Mouse (Mus musculus): ENCODE measurements around the gene Dop1b.
A peak's percentile ranks its signal among the peaks of the same experiment; 100 is the strongest.
"Not testable (repeated sequence)": the region's sequence is repeated elsewhere in the genome, so short reads cannot be mapped to it uniquely, and the experiment has no call there.

Gene Dop1b

DNA sequence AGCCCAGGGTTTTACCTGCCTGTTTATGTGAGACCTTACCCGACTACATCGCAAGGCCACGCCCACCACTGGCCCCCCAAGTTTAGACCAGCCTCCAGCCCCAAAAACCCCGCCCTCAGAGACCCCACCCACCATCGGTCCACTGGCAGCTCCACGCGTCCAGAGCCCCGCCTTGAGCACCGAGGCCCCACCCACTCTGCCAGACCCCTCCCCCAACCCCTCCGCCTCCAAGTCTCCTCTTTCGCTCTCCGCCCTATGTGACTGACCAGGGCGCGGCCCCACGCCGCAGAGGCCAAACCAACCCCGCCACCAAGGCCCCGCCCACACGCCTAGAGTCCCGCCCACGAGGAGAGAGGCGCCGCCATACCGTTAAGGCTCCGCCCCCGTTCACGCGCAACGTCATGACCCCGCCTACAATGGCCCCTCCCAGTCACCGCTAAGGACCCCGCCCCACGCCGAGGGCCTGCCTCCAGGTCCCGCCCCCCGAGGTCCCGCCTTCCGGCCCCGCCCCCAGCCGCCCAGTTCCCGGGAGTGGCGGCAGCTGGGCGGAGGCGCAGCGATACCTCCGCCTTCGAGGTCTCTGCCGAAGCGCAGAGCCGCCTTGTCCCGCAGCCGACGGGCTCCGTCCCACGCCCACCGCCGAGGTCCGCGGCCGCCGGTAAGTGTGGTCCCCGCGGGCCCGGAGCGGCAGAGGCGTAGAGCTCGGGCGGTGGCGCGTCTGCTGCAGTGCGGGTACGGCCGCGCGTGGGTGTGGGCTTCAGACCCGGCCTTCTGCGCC is at the start of gene Dop1b:
Gene Dop1b, plus strand, starts transcription at position 494 of the 778 bp plus-strand sequence.
- DNase-seq (ENCODE audit: low spot score): peak; percentile 98

DNA sequence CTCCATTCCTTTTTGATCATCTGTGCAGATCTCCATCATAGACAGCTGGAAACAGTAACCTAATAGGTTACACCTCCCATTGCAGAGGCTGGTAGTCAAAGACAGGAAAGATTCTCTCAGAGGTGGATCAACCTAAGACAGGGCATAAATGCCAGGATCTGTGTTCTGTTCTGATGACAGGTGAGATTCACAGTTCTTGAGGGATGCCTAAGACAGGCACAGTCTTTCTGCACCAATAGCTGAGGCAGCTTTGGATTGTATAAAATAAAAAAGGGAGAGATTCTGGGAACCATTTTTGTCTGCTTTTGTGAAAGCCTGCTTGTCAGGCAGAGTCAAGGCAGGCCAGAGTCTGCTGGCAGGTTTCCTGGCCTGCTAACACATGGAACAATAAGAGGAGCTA is 43.7 kb upstream of the Dop1b start:
- DNase-seq (ENCODE audit: low spot score): no peak

DNA sequence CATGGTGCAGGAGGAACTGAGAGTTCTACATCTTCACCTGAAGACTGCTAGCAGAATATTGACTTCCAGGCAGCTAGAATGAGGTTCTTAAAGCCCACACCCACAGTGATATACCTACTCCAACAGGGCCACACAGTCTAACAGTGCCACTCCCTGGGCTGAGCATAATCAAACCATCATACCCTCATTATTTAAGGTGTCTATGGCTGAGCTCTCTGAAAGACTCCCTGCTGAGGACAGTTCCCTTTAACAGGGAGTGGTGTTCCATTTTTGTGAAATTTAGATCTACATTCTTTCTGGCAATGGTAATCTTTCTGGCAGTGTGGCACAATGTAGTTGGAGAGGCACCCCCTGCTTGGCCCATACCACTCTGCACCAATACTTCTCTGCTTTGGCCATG is 42.2 kb upstream of the Dop1b start:
- no peak for DNase-seq (ENCODE audit: low spot score)

DNA sequence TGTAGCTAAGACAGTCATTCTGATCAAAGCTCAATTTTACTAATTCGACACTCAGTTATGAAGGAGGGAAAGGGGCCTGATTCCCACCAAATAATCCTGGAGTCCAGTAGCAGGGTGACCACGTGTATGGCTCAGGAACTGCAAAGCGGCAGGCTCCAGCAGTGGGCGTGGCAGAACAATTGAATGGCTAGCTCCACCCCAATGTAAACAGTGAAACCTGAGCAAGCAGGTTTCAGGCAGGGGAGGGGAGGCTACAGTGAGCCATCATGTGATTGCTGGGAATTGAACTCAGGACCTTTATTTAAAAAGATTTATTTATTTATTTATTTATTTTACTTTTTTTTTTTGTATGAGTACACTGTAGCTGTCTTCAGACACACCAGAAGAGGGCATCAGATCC is 41.2 kb upstream of the Dop1b start:
- DNase-seq (ENCODE audit: low spot score): not testable (repeated sequence)

DNA sequence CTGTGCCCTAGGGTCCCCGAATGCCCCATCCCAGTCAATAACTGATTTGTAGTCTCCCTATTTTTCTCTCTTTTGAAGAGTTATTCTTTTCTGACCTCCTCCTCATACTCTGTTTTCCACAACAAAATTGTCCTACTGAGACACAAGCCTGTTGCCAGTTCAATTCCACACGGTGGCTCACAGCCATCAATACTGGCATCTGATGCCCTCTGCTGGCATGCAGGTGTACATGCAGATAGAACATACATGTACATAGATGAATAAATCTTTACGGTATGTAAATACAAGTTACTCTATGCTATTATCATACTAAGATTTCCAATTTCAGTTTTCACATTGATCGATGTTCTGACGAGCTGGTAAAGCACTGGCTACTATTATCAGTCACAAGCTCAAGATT is 40.6 kb upstream of the Dop1b start:
- DNase-seq (ENCODE audit: low spot score): no peak

DNA sequence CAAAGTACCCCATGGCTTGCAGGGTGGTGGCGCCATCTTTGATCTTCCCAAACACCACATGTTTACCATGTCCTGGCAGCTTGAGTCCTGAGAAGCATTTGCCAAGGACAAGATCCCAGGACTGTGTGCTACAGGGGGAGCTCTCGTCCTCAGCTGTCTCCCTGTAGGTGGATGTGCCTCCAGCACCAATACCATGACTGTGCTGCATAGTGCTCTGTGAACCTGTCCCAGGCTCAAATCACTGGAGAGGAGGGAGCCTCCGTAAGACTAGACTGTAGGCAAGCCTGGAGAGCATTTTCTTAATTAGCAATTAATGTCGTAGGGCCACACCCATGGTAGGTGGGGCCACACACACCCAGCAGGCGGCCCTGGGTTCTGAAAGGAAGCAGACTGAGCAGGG is 35.3 kb upstream of the Dop1b start:
- DNase-seq (ENCODE audit: low spot score): no peak

DNA sequence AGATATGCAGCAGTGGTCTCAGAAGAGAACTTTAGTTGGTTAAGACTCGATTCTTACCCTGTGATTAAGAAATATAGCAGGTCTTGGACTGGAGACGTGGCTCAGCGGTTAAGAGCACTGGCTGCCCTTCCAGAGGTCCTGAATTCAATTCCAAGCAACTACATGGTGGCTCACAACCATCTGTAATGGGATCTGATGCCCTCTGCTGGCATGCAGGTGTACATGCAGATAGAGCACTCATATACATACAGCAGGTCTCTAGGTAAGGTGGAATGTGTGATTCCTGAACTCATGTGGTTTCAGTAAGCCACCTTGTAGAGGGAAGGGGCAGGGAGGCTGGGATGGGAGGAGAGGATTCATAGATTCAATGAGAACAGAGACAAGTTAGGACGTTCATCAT is 33.5 kb upstream of the Dop1b start:
- no peak for DNase-seq (ENCODE audit: low spot score)

DNA sequence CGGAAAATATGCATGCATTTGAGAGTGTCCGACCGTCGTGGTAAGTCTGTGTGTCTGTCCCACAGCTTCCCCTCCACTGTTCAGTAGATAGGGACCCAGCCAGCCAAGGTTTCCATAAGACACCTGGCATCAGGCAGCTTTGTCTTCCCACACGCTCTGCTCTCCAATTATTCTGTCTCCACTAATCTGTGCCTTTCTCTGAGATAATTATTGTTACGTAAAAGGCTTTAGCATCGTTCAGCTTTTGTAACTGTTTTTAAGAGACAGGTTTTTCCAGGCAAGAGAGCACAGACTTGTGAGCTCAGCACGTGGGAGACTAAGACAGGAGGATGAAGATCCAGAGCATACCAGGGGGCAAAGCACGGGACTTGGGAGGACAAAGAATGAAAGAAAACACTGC is 32.5 kb upstream of the Dop1b start:
- no peak for DNase-seq (ENCODE audit: low spot score)

DNA sequence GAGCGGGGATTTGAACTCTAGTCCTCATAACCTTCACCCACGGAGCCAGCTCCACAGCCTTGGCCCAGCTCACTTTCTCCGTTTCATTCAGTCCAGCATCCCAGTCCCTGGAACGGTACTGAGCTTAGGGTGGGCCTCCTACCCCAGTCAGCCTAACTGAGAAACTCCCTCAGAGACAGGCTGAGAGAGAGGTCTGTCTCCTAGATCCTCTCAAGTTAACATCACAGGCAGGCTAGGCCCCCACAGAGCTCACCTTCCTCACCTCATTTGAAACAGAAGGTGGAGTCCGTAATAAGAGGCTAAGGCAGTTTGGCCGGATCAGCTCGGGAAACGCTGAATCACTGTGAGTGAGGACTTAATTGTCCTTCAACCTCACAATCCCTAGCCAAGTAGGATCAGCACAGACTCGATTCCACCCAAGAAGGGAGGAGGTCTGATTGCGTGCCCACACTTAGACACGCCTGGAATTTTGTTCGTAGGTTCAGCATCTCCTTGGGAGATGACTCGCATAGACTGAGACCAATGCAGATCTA is 29.5 kb upstream of the Dop1b start:
- no peak for DNase-seq (ENCODE audit: low spot score)

DNA sequence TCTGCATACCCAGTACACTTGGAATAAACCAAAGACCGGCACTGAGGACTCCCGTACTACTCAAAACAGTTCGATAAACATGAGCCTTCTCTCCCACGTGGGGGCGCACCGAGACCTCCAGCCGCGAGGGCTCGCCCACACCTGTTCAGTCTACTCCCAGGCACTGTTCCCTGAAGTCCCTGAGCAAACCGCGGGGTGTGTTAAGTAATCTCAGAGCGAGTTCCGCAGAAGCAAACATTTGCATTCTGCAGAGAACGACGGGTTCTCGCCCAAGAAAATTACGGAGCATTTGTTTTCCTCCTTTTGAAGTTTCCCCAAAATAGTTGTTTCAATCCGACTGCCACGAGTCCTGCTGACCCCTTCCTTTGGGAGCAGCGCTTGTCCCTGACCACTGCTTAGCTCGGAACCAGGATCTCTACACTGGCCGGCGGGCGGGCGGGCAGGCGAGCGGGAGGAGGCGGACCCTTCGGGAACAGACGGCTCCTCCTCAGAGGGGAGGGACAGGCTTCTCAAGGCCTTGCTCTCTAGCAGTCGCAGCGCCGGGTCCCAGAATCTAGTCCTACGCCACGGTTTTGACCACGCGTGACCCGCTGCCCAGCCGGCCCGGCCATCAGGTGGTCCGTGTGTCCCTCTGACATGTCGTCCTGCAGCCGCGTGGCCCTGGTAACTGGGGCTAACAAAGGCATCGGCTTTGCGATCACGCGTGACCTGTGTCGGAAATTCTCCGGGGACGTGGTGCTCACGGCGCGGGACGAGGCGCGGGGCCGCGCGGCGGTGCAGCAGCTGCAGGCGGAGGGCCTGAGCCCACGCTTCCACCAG is 28.8 kb upstream of the Dop1b start, which contains the start of gene Cbr3:
Gene Cbr3, plus strand, starts transcription at position 527 of the 819 bp plus-strand sequence.
- peak; percentile 52 for DNase-seq (ENCODE audit: low spot score)

DNA sequence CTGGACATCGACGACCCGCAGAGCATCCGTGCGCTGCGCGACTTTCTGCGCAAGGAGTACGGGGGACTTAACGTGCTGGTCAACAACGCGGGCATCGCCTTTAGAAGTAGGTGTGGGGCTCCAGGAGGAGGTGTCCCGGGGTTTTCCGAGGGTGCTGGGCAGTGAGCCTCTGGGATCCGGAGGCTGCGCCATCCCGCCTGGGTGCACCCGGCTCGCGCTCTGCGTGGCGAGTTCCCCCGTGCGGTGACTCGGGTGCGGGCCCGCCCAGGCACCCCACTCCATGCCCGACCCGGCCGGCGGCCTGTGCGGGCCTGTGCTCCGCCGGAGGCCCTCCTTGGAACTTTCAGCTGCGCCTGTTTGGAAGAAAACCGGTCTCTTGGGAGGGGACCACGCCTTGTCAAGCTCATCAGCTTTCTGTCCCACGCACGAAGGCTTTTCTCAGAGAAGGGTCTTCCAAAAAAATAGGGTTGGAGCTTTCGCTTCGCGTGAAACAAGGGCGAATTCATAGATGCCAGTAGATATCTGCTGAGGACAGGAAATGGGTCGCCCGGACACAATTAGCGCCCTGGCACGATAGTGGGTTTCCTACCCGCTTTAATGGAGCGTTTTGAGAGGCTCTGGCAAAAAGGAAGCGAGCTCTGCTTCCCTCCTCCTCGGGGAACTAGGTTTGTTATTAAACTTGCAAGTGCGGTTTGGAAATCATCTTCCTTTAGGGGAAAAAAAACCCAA is 28.0 kb upstream of the Dop1b start:
- no peak for DNase-seq (ENCODE audit: low spot score)

DNA sequence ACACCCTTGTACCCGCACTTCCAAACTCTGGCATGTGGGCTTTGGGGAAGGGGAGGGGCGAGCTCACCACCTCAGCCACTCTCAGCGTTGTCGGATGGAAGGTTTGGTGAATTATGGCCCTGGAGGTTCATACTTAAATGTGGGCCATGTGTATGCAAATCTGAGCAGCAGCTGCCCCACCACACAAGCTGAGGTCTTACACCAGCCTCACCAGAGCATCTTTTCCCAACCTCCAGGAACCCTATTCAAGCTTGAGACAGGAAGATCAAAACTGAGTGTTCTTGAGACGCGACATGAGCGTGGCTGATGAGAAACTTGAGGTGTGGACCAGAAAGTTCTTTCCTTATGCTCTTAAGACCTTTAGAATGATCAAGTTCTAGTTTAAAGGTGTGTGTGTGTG is 27.3 kb upstream of the Dop1b start:
- no peak for DNase-seq (ENCODE audit: low spot score)

DNA sequence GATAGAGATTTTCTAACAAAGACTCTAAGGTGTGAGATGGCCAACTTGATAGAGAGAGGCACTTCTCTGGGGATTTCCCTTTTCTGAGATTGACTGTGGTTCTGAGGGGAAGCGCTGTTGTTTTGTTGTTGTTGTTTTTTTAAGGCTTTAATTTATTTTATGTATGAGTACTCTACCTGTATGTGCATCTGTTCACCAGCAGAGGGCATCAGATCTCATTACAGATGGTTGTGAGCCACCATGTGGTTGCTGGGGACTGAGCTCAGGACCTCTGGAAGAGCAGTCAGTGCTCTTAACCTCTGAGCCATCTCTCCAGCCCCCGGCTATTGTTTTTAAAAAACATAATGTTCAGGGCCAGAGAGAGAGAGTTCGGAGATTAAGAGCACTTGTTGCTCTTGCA is 25.9 kb upstream of the Dop1b start:
- DNase-seq (ENCODE audit: low spot score): not testable (repeated sequence)

DNA sequence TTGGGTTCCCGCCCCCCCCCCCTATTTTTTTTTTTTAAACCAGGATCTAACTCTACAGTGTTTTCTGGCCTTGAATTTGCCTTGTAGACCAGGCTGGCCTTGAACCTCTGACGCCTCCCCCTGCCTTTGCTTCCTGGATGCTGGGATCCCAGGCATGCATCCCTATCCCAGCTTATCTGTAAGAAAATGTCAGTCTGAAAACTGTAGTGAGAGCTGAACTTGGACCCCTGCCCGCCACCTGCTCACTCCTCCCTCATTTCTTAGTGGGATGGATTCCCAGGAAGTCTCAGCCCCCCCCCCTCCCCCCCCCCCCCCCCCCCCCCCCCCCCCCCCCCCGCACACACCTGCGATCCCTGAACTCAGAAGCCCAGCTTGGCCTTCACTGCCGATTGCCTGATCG is 25.3 kb upstream of the Dop1b start:
- DNase-seq (ENCODE audit: low spot score): no peak

DNA sequence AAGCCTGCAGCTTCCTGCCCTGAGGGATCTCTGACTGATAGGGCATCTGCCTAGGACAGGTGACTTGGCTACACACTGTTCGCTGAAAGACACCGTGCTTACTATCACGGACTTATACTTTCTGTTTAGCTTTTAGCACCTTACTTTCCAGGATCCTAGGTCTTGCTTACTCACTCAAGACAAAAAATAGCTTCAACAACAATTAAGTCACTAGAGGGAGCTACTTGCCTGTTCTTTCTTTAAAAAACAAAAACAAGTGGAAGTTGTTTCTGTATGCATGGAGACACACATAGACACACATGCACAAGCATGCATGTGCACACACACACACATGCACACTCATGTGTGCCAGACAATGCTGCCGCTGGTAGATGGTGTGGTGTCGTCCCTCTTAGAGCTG is 24.8 kb upstream of the Dop1b start:
- DNase-seq (ENCODE audit: low spot score): no peak

DNA sequence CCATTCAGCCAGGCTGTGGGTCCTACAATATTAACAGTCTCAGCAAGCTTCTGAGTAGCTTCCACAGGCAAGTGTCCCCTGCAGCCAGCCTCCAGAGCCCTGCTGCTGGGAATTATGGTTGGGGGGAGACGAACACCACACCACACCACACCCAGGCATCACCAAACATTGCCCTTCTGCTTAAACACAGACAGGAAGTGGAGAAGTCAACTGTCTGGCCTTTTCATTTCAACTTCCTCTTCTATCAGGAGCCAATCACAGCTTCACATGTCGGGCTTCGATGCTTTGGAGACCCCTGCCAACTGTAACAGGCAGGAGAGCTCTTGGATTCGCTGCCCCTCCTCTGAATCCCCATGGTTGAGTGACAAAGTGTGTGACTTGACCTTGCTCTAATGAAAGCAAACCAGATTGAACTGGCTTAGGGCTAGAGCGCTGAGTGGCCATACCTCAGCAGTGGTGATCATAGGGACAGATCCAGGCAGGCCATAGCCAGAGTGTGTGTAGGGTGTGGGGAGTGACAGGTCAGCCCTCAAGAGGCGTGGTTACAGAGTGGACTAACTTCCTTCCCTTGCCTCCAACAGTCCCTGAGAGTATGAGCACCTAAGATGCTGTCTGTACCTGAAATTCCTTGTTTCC is 20.4 kb upstream of the Dop1b start:
- DNase-seq (ENCODE audit: low spot score): no peak

DNA sequence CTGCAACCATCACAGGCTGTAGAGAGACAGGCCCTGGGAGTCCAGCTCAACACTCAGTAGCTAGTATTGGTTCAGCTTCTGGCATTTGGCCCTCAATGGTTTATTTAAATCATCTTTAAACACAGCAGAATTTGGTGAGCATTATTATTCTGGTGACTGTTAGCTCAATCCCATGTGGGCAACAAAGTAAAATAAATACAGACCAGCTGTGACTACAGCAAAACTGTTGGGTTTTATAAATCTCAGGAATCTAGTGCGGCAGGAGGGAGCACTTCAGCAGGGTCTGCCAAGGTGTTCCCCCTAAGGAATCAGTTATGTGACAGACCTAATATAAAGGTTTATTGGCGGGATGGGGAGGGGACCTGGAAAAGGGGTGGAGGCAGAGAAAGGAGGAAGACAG is 19.0 kb upstream of the Dop1b start:
- no peak for DNase-seq (ENCODE audit: low spot score)

DNA sequence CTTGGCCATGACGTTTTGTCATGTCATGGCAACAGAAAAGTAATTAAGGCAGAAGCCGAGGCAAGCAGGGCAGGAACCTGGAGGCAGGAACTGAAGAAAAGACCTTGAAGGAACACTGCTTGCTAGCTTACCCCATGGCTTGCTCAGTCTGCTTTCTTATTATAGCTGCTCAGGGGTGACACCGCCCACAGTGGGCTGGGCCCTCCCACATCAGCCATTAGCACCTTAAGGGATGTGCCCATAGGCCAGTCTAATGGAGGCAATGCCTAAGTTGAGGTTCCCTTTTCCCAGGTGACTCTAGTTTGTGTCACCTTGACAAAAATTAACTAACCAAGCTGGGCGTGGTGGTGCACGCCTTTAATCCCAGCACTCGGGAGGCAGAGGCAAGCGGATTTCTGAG is 4.6 kb upstream of the Dop1b start:
- no peak for DNase-seq (ENCODE audit: low spot score)

DNA sequence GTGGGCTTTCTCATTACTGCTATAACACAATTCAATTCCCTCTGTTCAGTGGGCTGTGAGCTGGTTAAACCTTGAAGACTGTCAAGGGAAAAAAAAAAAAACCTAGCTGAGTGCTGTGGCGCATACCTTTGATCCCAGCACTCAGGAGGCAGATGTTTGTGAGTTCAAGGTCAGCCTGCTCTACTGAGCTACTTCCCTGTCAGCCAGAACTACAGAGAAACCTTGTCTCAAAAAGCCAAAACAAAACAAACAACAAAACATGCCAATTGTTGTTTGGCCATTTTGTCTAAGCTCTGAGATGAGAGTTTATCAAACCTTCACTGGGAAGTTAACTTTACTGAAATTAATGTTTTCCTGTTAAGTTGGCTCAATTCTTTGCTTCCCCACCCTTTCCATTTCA is 2.5 kb upstream of the Dop1b start:
- DNase-seq (ENCODE audit: low spot score): no peak

DNA sequence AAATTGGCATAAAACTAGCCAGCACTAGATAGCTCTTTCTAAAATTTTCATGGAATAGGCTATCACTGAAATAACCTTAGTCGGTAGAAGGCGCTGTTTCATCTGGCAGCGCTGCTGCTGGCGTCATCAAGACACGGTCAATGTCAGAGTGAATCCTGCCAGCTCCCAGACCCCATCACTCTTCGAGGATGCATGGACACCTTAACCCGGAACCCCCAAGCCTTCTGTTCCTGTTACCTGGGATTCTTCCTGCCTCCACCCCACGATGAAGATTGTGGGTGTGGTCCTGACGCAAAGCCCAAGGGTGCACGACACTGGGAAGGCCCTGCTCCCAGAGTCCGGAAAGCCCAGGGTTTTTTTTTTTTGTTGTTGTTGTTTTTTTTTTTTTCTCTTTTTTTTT is 780 bp upstream of the Dop1b start:
- DNase-seq (ENCODE audit: low spot score): peak; percentile 65

DNA sequence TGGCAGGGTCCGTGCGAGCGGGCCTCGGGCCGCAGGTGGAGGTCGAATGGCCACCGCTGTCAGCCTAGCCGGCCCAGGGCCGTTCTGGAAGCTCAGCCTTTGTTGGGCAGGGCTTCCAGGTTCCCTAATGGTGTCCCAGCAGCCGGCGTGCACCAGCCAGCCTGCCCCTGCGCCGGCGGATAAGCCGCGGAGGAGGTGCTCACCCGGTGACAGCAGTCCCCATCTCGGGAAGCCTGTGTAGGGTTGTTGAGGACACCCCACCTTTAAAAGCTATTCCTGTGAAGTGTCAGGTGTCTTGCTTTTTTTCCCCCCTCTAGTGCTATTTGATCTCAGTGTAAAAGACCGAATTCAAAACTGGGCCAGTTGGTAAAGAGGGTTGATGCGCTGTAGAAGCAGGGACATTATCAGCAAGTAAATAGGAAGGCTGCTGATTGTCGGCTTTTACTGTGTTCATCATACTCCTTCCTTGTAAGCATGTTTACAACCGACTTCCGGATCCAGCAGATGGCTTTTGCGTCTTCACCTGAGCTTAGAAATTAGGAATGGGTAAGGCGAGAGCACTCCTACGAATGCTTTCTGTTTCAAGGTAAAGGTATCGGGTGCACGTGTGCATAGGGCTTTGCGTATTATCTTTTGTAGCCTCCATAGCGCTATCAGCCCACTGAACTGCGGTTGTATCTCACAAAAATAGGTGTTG is 633 bp downstream of the Dop1b start:
- DNase-seq (ENCODE audit: low spot score): no peak

All from testis, postnatal 14 days (tissue).